Mouse (Mus musculus) left cerebral cortex, adult 11 months (tissue): ENCODE results near the gene Trub2.
"Not testable (repeated sequence)": the region's sequence is repeated elsewhere in the genome, so short reads cannot be mapped to it uniquely, and the experiment has no call there.

Source experiments
- DNase-seq: peaks from one replicate; pipeline ENCODE4 v3.0.0; 2022; ENCODE audit warnings: low spot score

The Trub2 gene

GRCm38 (mm10) chr2:29787937-29788681, at the start of gene Trub2:
TSS of gene Trub2 (minus strand) at chr2:29788502.
- DNase-seq: peak; percentile 71

GRCm38 (mm10) chr2:29835391-29835899, 47.1 kb upstream of the Trub2 start:
- DNase-seq: no peak

- DNase-seq: no peak
Observed at GRCm38 (mm10) chr2:29833796-29834195, 45.5 kb upstream of the Trub2 start.

GRCm38 (mm10) chr2:29831106-29831505, 42.8 kb upstream of the Trub2 start:
- DNase-seq: peak; percentile 64

GRCm38 (mm10) chr2:29827709-29828024, 39.4 kb upstream of the Trub2 start:
- no peak for DNase-seq

GRCm38 (mm10) chr2:29826926-29827708, 38.8 kb upstream of the Trub2 start:
- peak; percentile 91 for DNase-seq

GRCm38 (mm10) chr2:29826318-29826925, 38.1 kb upstream of the Trub2 start:
- DNase-seq: no peak

- no peak for DNase-seq
Observed at GRCm38 (mm10) chr2:29820025-29820817, 31.9 kb upstream of the Trub2 start, which contains the start of gene Urm1. TSS of gene Urm1 (plus strand) at chr2:29820075.

GRCm38 (mm10) chr2:29819363-29819762, 31.1 kb upstream of the Trub2 start:
- no peak for DNase-seq

- DNase-seq: peak; percentile 87
Observed at GRCm38 (mm10) chr2:29817426-29818232, 29.3 kb upstream of the Trub2 start.

GRCm38 (mm10) chr2:29815678-29816371, 27.5 kb upstream of the Trub2 start:
- no peak for DNase-seq

- no peak for DNase-seq
Observed at GRCm38 (mm10) chr2:29803400-29803831, 15.1 kb upstream of the Trub2 start.

- DNase-seq: no peak
Observed at GRCm38 (mm10) chr2:29802827-29803201, 14.5 kb upstream of the Trub2 start.

GRCm38 (mm10) chr2:29802075-29802826, 13.9 kb upstream of the Trub2 start, which contains the start of gene Slc27a4:
TSS of gene Slc27a4 (plus strand) at chr2:29802634.
- DNase-seq: peak; percentile 92

- no peak for DNase-seq
Observed at GRCm38 (mm10) chr2:29792772-29793487, 4.6 kb upstream of the Trub2 start.

GRCm38 (mm10) chr2:29787104-29787917, 991 bp downstream of the Trub2 start, which contains the start of gene Coq4:
TSS of gene Coq4 (plus strand) at chr2:29787493.
- peak; percentile 91 for DNase-seq

- no peak for DNase-seq
Observed at GRCm38 (mm10) chr2:29784290-29784689, 4.0 kb downstream of the Trub2 start.

GRCm38 (mm10) chr2:29781256-29781655, 7.0 kb downstream of the Trub2 start:
- DNase-seq: not testable (repeated sequence)
